In the genomic region with DNA sequence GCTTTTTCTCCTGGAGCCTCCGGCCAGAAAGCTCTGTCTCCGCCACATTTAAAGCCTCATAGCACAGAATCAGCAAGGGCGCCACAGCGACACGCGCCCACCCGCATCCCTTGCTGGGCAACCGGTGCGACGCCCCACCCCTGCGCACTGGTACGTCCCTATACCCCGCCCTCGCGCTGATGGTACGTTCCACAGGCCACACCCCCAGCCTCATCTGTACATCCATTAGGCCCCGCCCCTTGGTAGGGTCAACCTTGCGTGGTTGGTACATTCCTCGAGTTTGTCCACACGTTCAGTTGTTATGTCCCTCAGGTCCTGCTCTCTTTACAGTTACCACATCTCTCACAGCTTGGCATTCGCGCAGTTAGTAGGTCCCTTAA, we compare ENCODE assay signal across 8 mouse cellular contexts. TPM values are rescaled to one million over a fixed set of nuclear protein-coding genes. Genes with fewer than 3 reads are reported as not detected.
A peak's percentile ranks its signal among the peaks of the same experiment; 100 is the strongest.
DNase-seq lines count a peak whose midpoint lies in the region; ATAC-seq and TF ChIP-seq lines count a peak whose summit lies in the region.

A gene (minus strand): TSS at position 148 of the 380 bp plus-strand sequence.
A gene (plus strand): TSS at position 298 of the 380 bp plus-strand sequence.

- no peak for TF ChIP-seq CTCF in ES-Bruce4 (IDR thresholded peaks at IDR 0.05; ENCODE audit: low read depth, low read length)
- TF ChIP-seq CTCF in liver, embryonic 14.5 days (IDR thresholded peaks at IDR 0.05; ENCODE audit: low read depth), result no peak

- H3K9me3 ChIP-seq in ES-Bruce4 (replicated peaks; ENCODE audit: control insufficient read depth, insufficient read depth, low read length, poor library complexity, severe bottlenecking), result no peaks in the 10 kb centered on the region
- no peaks in the 10 kb centered on the region for H3K9me3 ChIP-seq in forebrain, embryonic 15.5 days
- H3K9me3 ChIP-seq in liver, embryonic 14.5 days (ENCODE audit: control insufficient read depth, low read length), result no peaks in the 10 kb centered on the region
- no peaks in the 10 kb centered on the region for H3K9me3 ChIP-seq in neural tube, embryonic 11.5 days (ENCODE audit: control insufficient read depth, low read length)

- peak; percentile 48 for TF ChIP-seq POLR2A in ES-Bruce4 (IDR thresholded peaks at IDR 0.05; ENCODE audit: insufficient read depth, low read length)

- peak within 1 kb of the TSS; percentile 98 for H3K4me3 ChIP-seq in ES-Bruce4 (ENCODE audit: low read depth, low read length)
- peak within 1 kb of the TSS; percentile 62 for H3K4me3 ChIP-seq in forebrain, embryonic 15.5 days
- peak within 1 kb of the TSS; percentile 78 to 84 for H3K4me3 ChIP-seq in liver, embryonic 14.5 days (ENCODE audit: insufficient read depth in 1 of 2, low read depth in 2 of 2, low read length in 2 of 2)
- H3K4me3 ChIP-seq in neural tube, embryonic 11.5 days (ENCODE audit: low read depth, low read length), result peak within 1 kb of the TSS; percentile 73

- DNase-seq in cerebellum, adult 11-12 months, result peak; percentile 98
- peak; percentile 98 for DNase-seq in heart, postnatal 10 days
- DNase-seq in kidney, postnatal 4 days, result peak; percentile 98 to 99
- DNase-seq in liver, embryonic 14.5 days (ENCODE audit: low read depth in 3 of 3, low spot score in 3 of 3), result peak in 2 of 3 experiments; percentile 86 to 91
- peak; percentile 97 for DNase-seq in neural tube, embryonic 11.5 days (ENCODE audit: low spot score)
- peak; percentile 96 for DNase-seq in testis, postnatal 14 days (ENCODE audit: low spot score)

- peak within 1 kb of the TSS; percentile 69 for H3K9ac ChIP-seq in ES-Bruce4 (ENCODE audit: low read depth, poor library complexity, severe bottlenecking)
- H3K9ac ChIP-seq in forebrain, embryonic 15.5 days (replicated peaks), result peak within 1 kb of the TSS; percentile 71
- peak within 1 kb of the TSS; percentile 65 for H3K9ac ChIP-seq in liver, embryonic 14.5 days (replicated peaks)
- peak within 1 kb of the TSS; percentile 75 for H3K9ac ChIP-seq in neural tube, embryonic 11.5 days (ENCODE audit: low read length)

- peak; percentile 73 for TF ChIP-seq EP300 in ES-Bruce4 (IDR thresholded peaks at IDR 0.05; ENCODE audit: insufficient read depth, low read depth, low read length)
- peak; percentile 50 for TF ChIP-seq EP300 in liver, embryonic 14.5 days (IDR thresholded peaks at IDR 0.05; ENCODE audit: low read depth)

- no peaks in the 10 kb centered on the region for H3K4me1 ChIP-seq in ES-Bruce4 (ENCODE audit: control insufficient read depth, insufficient read depth, low read length)
- H3K4me1 ChIP-seq in forebrain, embryonic 15.5 days, result peaks cover 33% of the 10 kb centered on the region
- peaks cover 3 to 10% of the 10 kb centered on the region in 2 experiments for H3K4me1 ChIP-seq in liver, embryonic 14.5 days (replicated peaks; ENCODE audit: control insufficient read depth in 2 of 2, insufficient read depth in 2 of 2, low read length in 1 of 2)
- H3K4me1 ChIP-seq in neural tube, embryonic 11.5 days (ENCODE audit: control insufficient read depth, insufficient read depth, low read length), result peaks cover 12% of the 10 kb centered on the region

- intact Hi-C loops in heart, postnatal 10 days (cut with DNase I), result no loop called here

- peaks cover 3% of the 10 kb centered on the region; the same call in 1 of the 2 replicates for H3K36me3 ChIP-seq in ES-Bruce4 (ENCODE audit: control insufficient read depth, insufficient read depth, low read length, poor library complexity, severe bottlenecking)
- peaks cover 2% of the 10 kb centered on the region; the same call in 1 of the 2 replicates for H3K36me3 ChIP-seq in forebrain, embryonic 15.5 days
- no peaks in the 10 kb centered on the region for H3K36me3 ChIP-seq in liver, embryonic 14.5 days (replicated peaks; ENCODE audit: control insufficient read depth, insufficient read depth, low read depth)
- H3K36me3 ChIP-seq in neural tube, embryonic 11.5 days (ENCODE audit: control insufficient read depth, insufficient read depth, low read length), result peaks cover 4% of the 10 kb centered on the region

- H3K27me3 ChIP-seq in ES-Bruce4 (ENCODE audit: control insufficient read depth, insufficient read depth, low read length, poor library complexity, severe bottlenecking), result no peaks in the 10 kb centered on the region
- H3K27me3 ChIP-seq in forebrain, embryonic 15.5 days, result no peaks in the 10 kb centered on the region
- no peaks in the 10 kb centered on the region for H3K27me3 ChIP-seq in liver, embryonic 14.5 days (ENCODE audit: control insufficient read depth, insufficient read depth, low read length)
- H3K27me3 ChIP-seq in neural tube, embryonic 11.5 days (ENCODE audit: control insufficient read depth, insufficient read depth, low read length), result no peaks in the 10 kb centered on the region

- H3K27ac ChIP-seq in ES-Bruce4 (ENCODE audit: insufficient read depth, low read length), result peak within 1 kb of the TSS; percentile 38; the same call in 1 of the 2 replicates
- H3K27ac ChIP-seq in forebrain, embryonic 15.5 days (replicated peaks), result peak within 1 kb of the TSS; percentile 91
- H3K27ac ChIP-seq in liver, embryonic 14.5 days, result peak within 1 kb of the TSS; percentile 53
- peak within 1 kb of the TSS; percentile 76 for H3K27ac ChIP-seq in neural tube, embryonic 11.5 days (ENCODE audit: low read depth, low read length)

- under 1% methylated on average over 22 of the region's 22 CpGs for WGBS in forebrain, embryonic 15.5 days
- under 1% methylated on average over 22 of the region's 22 CpGs for WGBS in liver, embryonic 14.5 days (ENCODE audit: insufficient replicate concordance)
- under 1% methylated on average over 22 of the region's 22 CpGs for WGBS in neural tube, embryonic 11.5 days

- H3K4me2 ChIP-seq in forebrain, embryonic 15.5 days (replicated peaks), result peak within 1 kb of the TSS; percentile 71
- H3K4me2 ChIP-seq in liver, embryonic 14.5 days (ENCODE audit: low read depth), result peak within 1 kb of the TSS; percentile 96
- H3K4me2 ChIP-seq in neural tube, embryonic 11.5 days (ENCODE audit: low read depth), result peak within 1 kb of the TSS; percentile 95

- peak; percentile 87 for ATAC-seq in forebrain, embryonic 15.5 days (replicated peaks)
- ATAC-seq in liver, embryonic 14.5 days (ENCODE audit: insufficient read depth), result peak; percentile 78
- peak; percentile 87 for ATAC-seq in neural tube, embryonic 11.5 days (ENCODE audit: insufficient read depth, low FRiP score, low TSS enrichment)

RNA-seq across cellular contexts. Expression of the first gene that starts in this region (rescaled TPM):
- 13.0 and 13.1 TPM in 2 replicates for polyA plus RNA-seq in ES-Bruce4 (2011; ENCODE audit: insufficient read depth, insufficient read length, low read depth, missing spikeins)
- 22.4 and 23.0 TPM in 2 replicates for polyA plus RNA-seq in forebrain, embryonic 15.5 days (2015; fragmentation: Nextera tagmentation; extraction: Ambion mirVana)
- 10 to 100 TPM; 12.7 to 13.1 TPM for total RNA-seq in heart, postnatal 10 days (2021)
- 5.2 and 5.9 TPM in 2 replicates for polyA plus RNA-seq in liver, embryonic 14.5 days (2012; rRNA removed)
- 2.1 and 2.8 TPM in 2 replicates for polyA plus RNA-seq in liver, embryonic 14.5 days (2014; fragmentation: Nextera tagmentation; extraction: Ambion mirVana)
- polyA plus RNA-seq in neural tube, embryonic 11.5 days (2014; fragmentation: Nextera tagmentation; extraction: Ambion mirVana), result 12.3 and 13.2 TPM in 2 replicates

RNA-seq across cellular contexts. Expression of the second gene that starts in this region (rescaled TPM):
- 49.7 and 49.9 TPM in 2 replicates for polyA plus RNA-seq in ES-Bruce4 (2011; ENCODE audit: insufficient read depth, insufficient read length, low read depth, missing spikeins)
- polyA plus RNA-seq in forebrain, embryonic 15.5 days (2015; fragmentation: Nextera tagmentation; extraction: Ambion mirVana), result 46.9 and 49.0 TPM in 2 replicates
- 10 to 100 TPM; 27.1 to 28.3 TPM for total RNA-seq in heart, postnatal 10 days (2021)
- 9.9 and 12.4 TPM in 2 replicates for polyA plus RNA-seq in liver, embryonic 14.5 days (2012; rRNA removed)
- 9.9 and 10.1 TPM in 2 replicates for polyA plus RNA-seq in liver, embryonic 14.5 days (2014; fragmentation: Nextera tagmentation; extraction: Ambion mirVana)
- 42.0 and 42.6 TPM in 2 replicates for polyA plus RNA-seq in neural tube, embryonic 11.5 days (2014; fragmentation: Nextera tagmentation; extraction: Ambion mirVana)

Comparison
In these comparisons a context has a peak if more than half of its experiments do, and no peak if none do; other contexts are left out.
1. Peak in every context shown above with its lines: DNase-seq, ATAC-seq, H3K4me3 ChIP-seq and H3K27ac ChIP-seq.
2. H3K27ac ChIP-seq: peak in every context shown above with its lines; median percentile 91 in forebrain, embryonic 15.5 days; 76 in neural tube, embryonic 11.5 days; 53 in liver, embryonic 14.5 days; 38 in ES-Bruce4.